Mouse (Mus musculus) heart, embryonic 14.5 days (tissue): ENCODE data around the gene Ahdc1. TPM values are rescaled to one million over a fixed set of nuclear protein-coding genes. Genes with fewer than 3 reads are reported as not detected.
A peak's percentile ranks its signal among the peaks of the same experiment; 100 is the strongest.

ENCODE experiments used
- ATAC-seq: fragments of 200-750 bp; cut with Nextera tagmentation; 2 replicates; pipeline ENCODE4 v1.8.0; 2017; ENCODE audit warnings: low read depth, moderate TSS enrichment; ENCODE audit not compliant: insufficient number of reproducible peaks, insufficient read depth, low FRiP score
- H3K27ac ChIP-seq, 2 experiments: fragments of 200-500 bp in 1 of 2; fragments of 300-500 bp in 1 of 2; sonication (generic) in 1 of 2; replicated peaks in 1 of 2; 2 replicates each; pipeline ENCODE4 v1.5.1; 2012 to 2014; ENCODE audit warnings: low read depth in 2 of 2, low read length in 2 of 2, control low read depth in 1 of 2, mild to moderate bottlenecking in 1 of 2, mixed read lengths in 1 of 2; ENCODE audit not compliant: control insufficient read depth in 1 of 2, insufficient read depth in 1 of 2
- H3K27me3 ChIP-seq: fragments of 300-500 bp; sonication (generic); 2 replicates; pipeline ENCODE4 v1.6.1; 2014; ENCODE audit warnings: mild to moderate bottlenecking, low read length, control low read depth; ENCODE audit not compliant: control insufficient read depth, insufficient read depth
- H3K36me3 ChIP-seq: fragments of 300-500 bp; sonication (generic); 2 replicates; pipeline ENCODE4 v1.6.1; 2014; ENCODE audit warnings: mild to moderate bottlenecking, control low read depth, low read length, mixed read lengths; ENCODE audit not compliant: control insufficient read depth, insufficient read depth
- H3K4me1 ChIP-seq, 2 experiments: fragments of 200-500 bp in 1 of 2; fragments of 300-500 bp in 1 of 2; sonication (generic) in 1 of 2; 2 replicates each; pipeline ENCODE4 v1.6.1; 2012 to 2014; ENCODE audit warnings: low read length in 2 of 2, control low read depth in 1 of 2, mixed read lengths in 1 of 2; ENCODE audit not compliant: control insufficient read depth in 2 of 2, insufficient read depth in 2 of 2
- H3K4me2 ChIP-seq: fragments of 300-500 bp; sonication (generic); 2 replicates; pipeline ENCODE4 v1.6.1; 2014; ENCODE audit warnings: mild to moderate bottlenecking, low read length
- H3K4me3 ChIP-seq, 2 experiments: fragments of 200-500 bp in 1 of 2; fragments of 300-500 bp in 1 of 2; sonication (generic) in 1 of 2; 2 replicates each; pipeline ENCODE4 v1.5.1; 2012 to 2014; ENCODE audit warnings: low read length in 2 of 2, mild to moderate bottlenecking in 2 of 2, control low read depth in 1 of 2, low read depth in 1 of 2, moderate library complexity in 1 of 2; ENCODE audit not compliant: control insufficient read depth in 1 of 2, insufficient read depth in 1 of 2
- H3K9ac ChIP-seq: fragments of 300-500 bp; sonication (generic); 2 replicates; pipeline ENCODE4 v1.6.1; 2014; ENCODE audit warnings: mild to moderate bottlenecking, low read length
- H3K9me3 ChIP-seq: fragments of 300-500 bp; sonication (generic); 2 replicates; pipeline ENCODE4 v1.6.1; 2016; ENCODE audit warnings: low read length, control low read depth; ENCODE audit not compliant: control insufficient read depth
- WGBS: fragments of 180-500 bp; shearing (Covaris S2); extraction: QIAGEN DNeasy Blood & Tissue Kit; methylation state at CpG from one replicate; pipeline ENCODE4 v1.1.7; 2014; 5-methylcytosine and 5-hydroxymethylcytosine counted together
- polyA plus RNA-seq: library from polyadenylated mRNA; unstranded; fragments of >200 nt; fragmentation: Nextera tagmentation; extraction: Ambion mirVana; gene quantifications from 2 replicates; pipeline ENCODE4 v1.2.1, GENCODE M21; 2014

Gene Ahdc1
- polyA plus RNA-seq, 1 experiment from 2014 or later, result 9.0 TPM

DNA sequence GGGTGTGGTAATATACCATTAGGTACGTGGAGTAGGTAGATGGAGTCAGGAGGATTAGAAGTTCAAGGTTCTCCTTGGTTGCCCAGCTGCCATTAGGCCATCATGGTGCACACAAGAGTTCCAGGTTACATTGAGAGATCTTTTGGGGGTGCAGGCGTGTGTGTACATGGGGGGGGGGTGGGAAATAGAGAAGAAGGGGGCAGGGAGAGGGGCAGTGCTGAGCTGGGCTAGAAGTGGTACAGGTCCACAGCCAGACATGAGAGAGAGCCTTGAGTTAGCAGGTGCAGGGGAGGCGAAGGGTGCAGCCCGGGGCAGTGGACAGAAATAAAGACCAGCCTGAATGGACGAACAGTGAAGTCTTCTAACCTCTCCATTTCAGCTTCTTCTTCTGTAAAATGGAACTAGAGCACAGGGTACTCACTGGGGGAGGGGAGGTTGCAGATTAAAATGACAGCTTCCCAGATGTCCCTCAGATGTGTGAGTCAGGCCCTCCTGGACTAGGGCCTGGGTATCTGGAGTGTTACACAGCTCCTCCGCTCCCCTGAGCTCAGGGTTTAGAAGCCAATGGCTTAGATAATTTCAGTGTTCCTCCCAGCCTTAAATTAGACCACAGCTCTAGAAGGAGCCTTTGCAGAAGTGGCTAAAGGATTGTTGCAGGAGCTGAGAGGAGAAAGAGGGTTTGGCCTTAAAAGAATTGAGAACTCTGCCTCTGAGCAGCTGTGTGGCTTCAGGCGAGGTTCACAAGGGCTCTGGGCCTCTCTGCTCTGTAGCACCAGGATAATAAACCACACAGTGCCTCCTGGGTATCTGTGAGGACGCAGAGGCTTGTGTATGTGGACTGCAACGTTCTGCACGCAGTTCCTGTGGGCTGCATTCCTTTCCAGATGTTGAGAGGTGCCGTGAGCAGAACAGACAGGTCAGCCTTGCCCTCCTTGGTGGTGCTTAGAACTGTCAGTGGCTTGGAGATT lies 47.7 kb downstream of the Ahdc1 start:
- WGBS, result 58% methylated on average over 11 of the region's 11 CpGs
- Histone ChIP-seq H3K9ac (peak overlapping the region; percentile 41; the same call in 1 of the 2 replicates), H3K36me3 (peaks cover 57% of the 10 kb centered on the region), H3K27ac (peak overlapping the region; percentile 46 to 88), H3K4me3 (no peak overlapping the region), H3K9me3 (no peaks in the 10 kb centered on the region), H3K4me1 (peaks cover 29 to 70% of the 10 kb centered on the region in 2 experiments), H3K4me2 (0 out of 2 replicates have a peak overlapping the region, but pooled peaks have one; percentile 11), H3K27me3 (no peaks in the 10 kb centered on the region)
- ATAC-seq, result no peak

DNA sequence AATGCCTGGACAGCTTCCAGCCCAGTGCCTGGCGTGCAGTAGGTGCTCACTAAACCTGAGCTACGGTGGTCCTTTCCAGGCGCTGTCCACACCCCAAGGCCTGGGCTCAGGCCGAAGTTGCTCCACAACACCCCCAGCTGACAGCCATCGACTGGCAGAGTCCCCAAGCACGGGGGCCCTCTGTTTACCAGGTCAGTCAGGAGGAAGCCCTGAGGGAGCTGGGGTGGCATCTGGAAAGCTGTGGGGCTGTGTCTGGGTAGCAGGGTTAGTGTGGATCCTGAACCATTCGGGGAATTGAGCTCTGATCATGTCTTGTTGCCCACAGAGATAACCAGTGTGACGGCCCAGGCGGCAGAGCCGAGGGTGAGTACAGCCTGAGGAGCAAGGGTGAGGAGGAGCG lies 49.6 kb downstream of the Ahdc1 start:
- Histone ChIP-seq H3K4me1 (peaks cover 29 to 53% of the 10 kb centered on the region in 2 experiments), H3K27me3 (no peaks in the 10 kb centered on the region), H3K9ac (no peak overlapping the region), H3K27ac (0 out of 4 replicates have a peak overlapping the region, but pooled peaks of 1 of the 2 experiments have one; percentile 37), H3K4me2 (no peak overlapping the region), H3K36me3 (peaks cover 64% of the 10 kb centered on the region), H3K9me3 (no peaks in the 10 kb centered on the region), H3K4me3 (no peak overlapping the region)
- ATAC-seq, result no peak
- WGBS, result 76% methylated on average over 11 of the region's 11 CpGs

DNA sequence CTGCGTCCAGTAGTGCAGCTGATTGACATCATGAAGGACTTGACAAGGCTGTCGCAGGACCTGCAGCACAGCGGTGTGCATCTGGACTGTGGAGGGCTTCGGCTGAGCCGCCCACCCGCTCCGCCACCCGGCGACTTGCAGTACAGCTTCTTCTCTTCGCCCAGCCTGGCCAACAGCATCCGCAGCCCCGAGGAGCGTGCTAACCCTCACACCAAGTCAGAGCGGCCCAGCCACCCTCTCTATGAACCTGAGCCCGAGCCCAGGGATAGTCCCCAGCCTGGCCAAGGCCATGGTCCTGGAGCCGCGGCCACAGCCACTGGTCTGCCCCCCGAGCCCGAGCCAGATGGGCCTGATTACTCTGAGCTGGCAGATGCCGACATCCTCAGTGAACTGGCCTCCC lies 50.7 kb downstream of the Ahdc1 start:
- H3K27ac ChIP-seq, result no peak overlapping the region
- H3K4me2 ChIP-seq, result no peak overlapping the region
- peaks cover 24 to 42% of the 10 kb centered on the region in 2 experiments for H3K4me1 ChIP-seq
- H3K4me3 ChIP-seq, result no peak overlapping the region
- H3K9ac ChIP-seq, result no peak overlapping the region
- H3K9me3 ChIP-seq, result no peaks in the 10 kb centered on the region
- no peaks in the 10 kb centered on the region for H3K27me3 ChIP-seq
- peaks cover 75% of the 10 kb centered on the region for H3K36me3 ChIP-seq
- no peak for ATAC-seq
- WGBS, result 90% methylated on average over 20 of the region's 20 CpGs

DNA sequence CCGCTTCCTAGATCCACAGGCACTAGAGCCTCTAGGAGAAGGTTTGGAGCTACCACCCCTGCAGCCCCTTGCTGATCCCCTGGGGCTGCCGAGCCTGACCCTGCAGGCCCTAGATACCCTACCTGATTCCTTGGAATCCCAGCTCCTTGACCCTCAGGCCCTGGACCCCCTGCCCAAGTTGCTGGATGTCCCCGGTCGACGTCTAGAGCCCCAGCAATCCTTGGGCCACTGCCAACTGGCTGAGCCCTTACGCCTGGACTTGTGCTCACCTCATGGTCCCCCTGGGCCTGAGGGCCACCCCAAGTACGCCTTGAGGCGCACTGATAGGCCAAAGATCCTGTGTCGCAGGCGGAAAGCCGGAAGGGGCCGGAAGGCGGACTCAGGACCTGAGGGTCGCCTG lies 51.2 kb downstream of the Ahdc1 start:
- 87% methylated on average over 14 of the region's 14 CpGs for WGBS
- Histone ChIP-seq H3K4me3 (no peak overlapping the region), H3K27ac (no peak overlapping the region), H3K9me3 (no peaks in the 10 kb centered on the region), H3K9ac (no peak overlapping the region), H3K36me3 (peaks cover 80% of the 10 kb centered on the region), H3K4me1 (peaks cover 22 to 38% of the 10 kb centered on the region in 2 experiments), H3K27me3 (no peaks in the 10 kb centered on the region), H3K4me2 (no peak overlapping the region)
- no peak for ATAC-seq

DNA sequence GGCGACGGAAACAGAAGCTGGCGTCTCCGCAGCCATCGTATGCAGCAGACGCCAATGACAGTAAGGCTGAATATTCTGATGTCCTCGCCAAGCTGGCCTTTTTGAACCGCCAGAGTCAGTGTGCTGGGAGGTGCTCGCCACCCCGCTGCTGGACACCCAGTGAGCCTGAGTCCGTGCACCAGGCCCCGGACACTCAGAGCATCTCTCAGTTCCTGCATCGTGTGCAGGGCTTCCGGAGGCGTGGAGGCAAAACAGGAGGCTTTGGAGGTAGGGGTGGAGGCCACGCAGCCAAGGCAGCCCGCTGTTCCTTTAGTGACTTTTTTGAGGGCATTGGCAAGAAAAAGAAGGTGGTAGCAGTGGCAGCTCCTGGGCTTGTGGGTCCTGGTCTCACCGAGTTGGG lies 52.1 kb downstream of the Ahdc1 start:
- Histone ChIP-seq H3K4me1 (peaks cover 17 to 35% of the 10 kb centered on the region in 2 experiments), H3K36me3 (peaks cover 84% of the 10 kb centered on the region), H3K9ac (peak overlapping the region; percentile 50; the same call in 1 of the 2 replicates), H3K27ac (no peak overlapping the region; a peak in 1 of 4 replicates), H3K9me3 (no peaks in the 10 kb centered on the region), H3K27me3 (no peaks in the 10 kb centered on the region), H3K4me3 (no peak overlapping the region), H3K4me2 (no peak overlapping the region)
- no peak for ATAC-seq
- 90% methylated on average over 18 of the region's 18 CpGs for WGBS

DNA sequence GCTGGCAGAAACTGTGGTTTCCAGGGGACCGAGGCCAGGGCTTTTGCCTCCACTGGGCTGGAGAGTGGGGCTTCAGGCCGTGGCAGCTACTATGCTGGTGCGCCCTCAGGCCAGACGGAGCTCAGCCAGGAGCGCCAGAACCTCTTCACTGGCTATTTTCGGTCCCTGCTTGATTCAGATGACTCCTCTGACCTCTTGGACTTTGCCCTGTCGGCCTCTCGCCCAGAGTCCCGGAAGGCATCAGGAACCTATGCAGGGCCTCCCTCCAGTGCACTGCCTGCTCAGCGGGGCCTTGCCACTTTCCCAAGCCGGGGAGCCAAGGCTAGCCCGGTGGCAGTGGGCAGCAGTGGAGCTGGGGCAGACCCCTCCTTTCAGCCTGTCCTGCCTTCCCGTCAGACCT lies 52.7 kb downstream of the Ahdc1 start:
- peaks cover 87% of the 10 kb centered on the region for H3K36me3 ChIP-seq
- no peak overlapping the region for H3K4me2 ChIP-seq
- peak overlapping the region in 1 of 2 experiments; percentile 53; a peak in 1 of 4 replicates for H3K27ac ChIP-seq
- H3K4me1 ChIP-seq, result peaks cover 18 to 29% of the 10 kb centered on the region in 2 experiments; a peak in 3 of 4 replicates
- no peak overlapping the region for H3K4me3 ChIP-seq
- peak overlapping the region; percentile 50; the same call in 1 of the 2 replicates for H3K9ac ChIP-seq
- H3K27me3 ChIP-seq, result no peaks in the 10 kb centered on the region
- WGBS, result 45% methylated on average over 13 of the region's 13 CpGs
- no peak for ATAC-seq
- H3K9me3 ChIP-seq, result no peaks in the 10 kb centered on the region

DNA sequence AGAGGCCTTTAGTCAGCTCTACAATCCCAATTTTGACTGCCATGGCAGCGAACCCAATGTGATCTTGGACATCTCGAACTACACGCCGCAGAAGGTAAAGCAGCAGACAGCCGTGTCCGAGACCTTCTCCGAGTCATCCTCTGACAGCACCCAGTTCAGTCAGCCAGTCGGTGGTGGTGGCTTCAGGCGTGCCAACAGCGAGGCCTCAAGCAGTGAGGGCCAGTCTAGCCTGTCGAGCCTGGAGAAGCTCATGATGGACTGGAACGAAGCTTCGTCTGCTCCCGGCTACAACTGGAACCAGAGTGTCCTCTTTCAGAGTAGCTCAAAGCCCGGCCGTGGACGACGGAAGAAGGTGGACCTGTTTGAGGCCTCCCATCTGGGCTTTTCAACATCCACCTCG lies 53.7 kb downstream of the Ahdc1 start:
- no peak for ATAC-seq
- Histone ChIP-seq H3K9me3 (no peaks in the 10 kb centered on the region), H3K4me1 (peaks cover 10 to 21% of the 10 kb centered on the region in 2 experiments; a peak in 3 of 4 replicates), H3K9ac (no peak overlapping the region), H3K36me3 (peaks cover 92% of the 10 kb centered on the region), H3K4me2 (no peak overlapping the region), H3K27ac (no peak overlapping the region), H3K4me3 (no peak overlapping the region), H3K27me3 (no peaks in the 10 kb centered on the region)
- WGBS, result 92% methylated on average over 19 of the region's 19 CpGs
